Mouse (Mus musculus) spleen, adult 2 months (tissue): ENCODE measurements around the gene Rrn3. TPM values are rescaled to one million over a fixed set of nuclear protein-coding genes. Genes with fewer than 3 reads are reported as not detected.
"Not testable (repeated sequence)": the region's sequence is repeated elsewhere in the genome, so short reads cannot be mapped to it uniquely, and the experiment has no call there.

Experiments
- DNase-seq, 2 experiments: peaks; one replicate each; pipeline versions ENCODE4 v3.0.0 to v3.0.0-alpha.2; 2012 to 2021; ENCODE audit warnings: low spot score in 2 of 2, low read depth in 1 of 2
- H3K27ac ChIP-seq: fragments of 200-500 bp; 2 replicates; pipeline ENCODE4 v1.5.1; 2012; ENCODE audit warnings: low read length, inconsistent platforms; ENCODE audit not compliant: insufficient read depth
- H3K27me3 ChIP-seq: fragments of 200-500 bp; 2 replicates; pipeline ENCODE4 v1.6.1; 2012; ENCODE audit warnings: mild to moderate bottlenecking, moderate library complexity, low read length, inconsistent platforms; ENCODE audit not compliant: control insufficient read depth, insufficient read depth
- H3K36me3 ChIP-seq: fragments of 200-500 bp; 2 replicates; pipeline ENCODE4 v1.6.1; 2012; ENCODE audit warnings: mild to moderate bottlenecking, low read length, inconsistent platforms; ENCODE audit not compliant: control insufficient read depth, insufficient read depth
- H3K4me1 ChIP-seq: fragments of 200-500 bp; 2 replicates; pipeline ENCODE4 v1.6.1; 2011; ENCODE audit warnings: inconsistent platforms; ENCODE audit not compliant: control insufficient read depth, insufficient read depth, insufficient read length
- H3K4me3 ChIP-seq: fragments of 200-500 bp; 2 replicates; pipeline ENCODE4 v1.5.1; 2011; ENCODE audit warnings: mild to moderate bottlenecking, inconsistent platforms; ENCODE audit not compliant: insufficient read depth, insufficient read length; ENCODE audit errors: extremely low read depth
- CTCF ChIP-seq: fragments of 200-500 bp; IDR thresholded peaks from 2 replicates; pipeline ENCODE4 v1.5.1; 2011; ENCODE audit warnings: mild to moderate bottlenecking, inconsistent platforms; ENCODE audit not compliant: insufficient read depth, insufficient read length, insufficient replicate concordance; ENCODE audit errors: extremely low read depth
- POLR2A ChIP-seq: fragments of 200-500 bp; IDR thresholded peaks from 2 replicates; pipeline ENCODE4 v1.6.1; 2011; ENCODE audit warnings: low read depth, low read length, inconsistent platforms
- WGBS: fragments of 180-500 bp; shearing (Covaris S2); methylation state at CpG from one replicate; pipeline ENCODE4 v1.1.7; 2018; 5-methylcytosine and 5-hydroxymethylcytosine counted together
- polyA plus RNA-seq: library from polyadenylated mRNA; depleted of rRNA; stranded (reverse); fragments of >200 nt; gene quantifications from 2 replicates; pipeline ENCODE4 v1.2.3, GENCODE M21; 2012; rRNA removed

Gene Rrn3
- 5.9 and 6.0 TPM in 2 replicates for polyA plus RNA-seq

GRCm38 (mm10) chr16:13780353-13781036 lies at the start of gene Rrn3:
Rrn3 (plus strand) TSS chr16:13780708.
- peak within 1 kb of the TSS; percentile 76 for H3K27ac ChIP-seq
- under 1% methylated on average over 57 of the region's 57 CpGs for WGBS
- no peaks in the 10 kb centered on the region for H3K27me3 ChIP-seq
- peak within 1 kb of the TSS; percentile 95 for H3K4me3 ChIP-seq
- peak; percentile 80 to 86 for DNase-seq
- TF ChIP-seq POLR2A (peak; percentile 91), CTCF (no peak)
- H3K4me1 ChIP-seq = peaks cover 11% of the 10 kb centered on the region; the same call in 1 of the 2 replicates
- H3K36me3 ChIP-seq = peaks cover 8% of the 10 kb centered on the region

- 61% methylated on average over 3 of the region's 3 CpGs for WGBS
- Histone ChIP-seq H3K36me3 (no peaks in the 10 kb centered on the region), H3K4me1 (no peaks in the 10 kb centered on the region), H3K4me3 (no peak overlapping the region), H3K27ac (no peak overlapping the region), H3K27me3 (no peaks in the 10 kb centered on the region)
- DNase-seq = no peak
- TF ChIP-seq POLR2A (no peak), CTCF (no peak)
These were observed 47.7 kb upstream of the Rrn3 start for GRCm38 (mm10) chr16:13732786-13733185.

DNA sequence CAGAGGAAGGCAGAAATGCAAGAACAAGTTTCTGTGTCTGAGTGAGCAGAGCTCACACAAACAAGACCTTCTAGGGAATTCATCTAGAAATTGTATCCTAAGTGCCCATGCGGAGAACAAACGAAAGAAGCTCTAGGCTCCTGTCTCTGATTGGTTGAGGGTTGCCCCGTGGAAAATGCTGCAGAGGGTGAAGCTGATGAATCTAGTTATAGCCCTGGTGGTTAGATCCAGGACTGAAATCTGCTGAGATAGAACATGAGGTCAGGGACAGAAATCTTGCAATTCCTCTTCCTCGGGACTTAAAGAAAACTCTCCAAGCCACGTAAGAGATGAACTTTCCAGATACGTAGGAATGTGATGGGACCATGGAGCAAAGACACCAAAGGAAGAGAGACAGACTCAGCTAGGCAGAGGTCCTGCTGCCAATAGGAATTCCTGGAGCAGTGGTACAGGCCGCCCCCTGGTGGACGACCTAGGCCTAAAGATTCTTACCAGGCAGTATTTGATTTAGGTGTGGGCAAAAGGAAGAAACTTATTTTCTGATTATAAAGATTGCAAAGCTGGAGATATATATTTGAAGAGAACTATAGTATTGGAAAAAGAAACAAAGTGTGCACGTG lies 46.9 kb upstream of the Rrn3 start:
- Histone ChIP-seq H3K36me3 (no peaks in the 10 kb centered on the region), H3K27ac (no peak overlapping the region), H3K4me3 (no peak overlapping the region), H3K4me1 (no peaks in the 10 kb centered on the region), H3K27me3 (no peaks in the 10 kb centered on the region)
- DNase-seq = peak in 1 of 2 experiments; percentile 63
- 25% methylated on average over 9 of the region's 9 CpGs for WGBS
- TF ChIP-seq CTCF (peak; percentile 53; the same call in 1 of the 2 replicates), POLR2A (no peak)

DNA sequence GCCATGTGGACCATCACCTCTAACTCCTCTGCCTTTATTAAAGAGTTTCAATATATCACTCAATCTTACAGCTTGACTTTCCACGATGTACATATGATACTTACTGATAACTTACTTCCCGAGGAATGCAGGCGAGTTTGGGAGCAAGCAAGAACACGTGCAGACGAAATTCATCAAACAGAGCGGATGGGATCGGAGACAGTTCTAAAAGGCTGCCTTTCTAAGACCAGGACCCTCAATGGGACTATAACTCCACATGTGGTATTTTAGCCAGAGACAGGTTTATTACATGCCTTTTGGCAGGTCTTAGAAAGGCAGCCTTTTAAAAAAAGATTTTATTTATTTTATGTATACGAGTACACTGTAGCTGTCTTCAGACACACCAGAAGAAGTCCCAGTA lies 44.5 kb upstream of the Rrn3 start:
- H3K36me3 ChIP-seq = no peaks in the 10 kb centered on the region
- no peak for DNase-seq
- H3K27ac ChIP-seq = no peak overlapping the region
- H3K4me1 ChIP-seq = no peaks in the 10 kb centered on the region
- no peak overlapping the region for H3K4me3 ChIP-seq
- no peak for TF ChIP-seq CTCF
- TF ChIP-seq POLR2A = no peak
- 92% methylated on average over 8 of the region's 8 CpGs for WGBS
- H3K27me3 ChIP-seq = no peaks in the 10 kb centered on the region

- DNase-seq, H3K4me3 ChIP-seq, H3K36me3 ChIP-seq, H3K27ac ChIP-seq, H3K4me1 ChIP-seq, H3K27me3 ChIP-seq: not testable (repeated sequence)
- 78% methylated on average over 4 of the region's 4 CpGs for WGBS
These were observed 41.5 kb upstream of the Rrn3 start for GRCm38 (mm10) chr16:13739044-13739443.

DNA sequence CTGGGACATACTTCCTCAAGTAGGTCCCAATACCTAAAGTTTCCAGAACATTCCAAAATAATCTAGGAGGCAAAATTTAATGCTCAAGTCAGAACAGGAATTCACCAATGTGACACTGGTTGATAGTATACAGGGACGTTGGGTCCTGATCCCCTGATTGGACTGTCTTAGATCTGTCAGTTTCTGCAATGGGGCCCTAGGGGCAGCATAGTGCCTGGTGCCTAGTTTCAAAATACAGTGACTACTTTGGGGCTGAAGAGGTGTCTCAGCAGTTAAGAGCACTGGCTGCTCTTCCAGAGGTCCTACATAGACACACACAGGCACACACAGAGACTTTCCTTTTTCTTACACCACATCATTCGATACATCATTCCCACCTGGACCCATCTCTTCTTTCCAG lies 39.7 kb upstream of the Rrn3 start:
- Histone ChIP-seq H3K27ac (no peak overlapping the region), H3K36me3 (no peaks in the 10 kb centered on the region), H3K4me3 (no peak overlapping the region), H3K4me1 (no peaks in the 10 kb centered on the region; the same call in 1 of the 2 replicates), H3K27me3 (no peaks in the 10 kb centered on the region)
- WGBS = 72% methylated on average over 2 of the region's 2 CpGs
- no peak for DNase-seq
- TF ChIP-seq POLR2A (no peak), CTCF (no peak)

GRCm38 (mm10) chr16:13747708-13748107 lies 32.8 kb upstream of the Rrn3 start:
- TF ChIP-seq CTCF (no peak), POLR2A (no peak)
- no peaks in the 10 kb centered on the region for H3K36me3 ChIP-seq
- no peaks in the 10 kb centered on the region; the same call in 1 of the 2 replicates for H3K4me1 ChIP-seq
- no peak for DNase-seq
- H3K27ac ChIP-seq = no peak overlapping the region
- H3K27me3 ChIP-seq = no peaks in the 10 kb centered on the region
- WGBS = 88% methylated on average over 8 of the region's 8 CpGs
- no peak overlapping the region for H3K4me3 ChIP-seq
